Mouse (Mus musculus) C2C12 (cell line): Measurements from ENCODE around the gene Gsk3b.

Experiments
- CEBPB ChIP-seq: IDR thresholded peaks from one replicate; pipeline ENCODE4 v1.6.1; 2011; ENCODE audit warnings: low read depth, mild to moderate bottlenecking, control low read depth, moderate library complexity
- CTCF ChIP-seq: IDR thresholded peaks from one replicate; pipeline ENCODE4 v1.5.1; 2011; ENCODE audit not compliant: control insufficient read depth, insufficient read depth, insufficient read length
- MAX ChIP-seq: IDR thresholded peaks from one replicate; pipeline ENCODE4 v1.6.1; 2011; ENCODE audit warnings: mild to moderate bottlenecking, control low read depth
- MYOD1 ChIP-seq: IDR thresholded peaks from one replicate; pipeline ENCODE4 v1.6.1; 2011; ENCODE audit warnings: low read depth; ENCODE audit not compliant: control insufficient read depth, insufficient read length
- MYOG ChIP-seq: IDR thresholded peaks from one replicate; pipeline ENCODE4 v1.6.1; 2011; ENCODE audit not compliant: control insufficient read depth, insufficient read length; ENCODE audit errors: extremely low read depth
- USF1 ChIP-seq: IDR thresholded peaks from one replicate; pipeline ENCODE4 v1.6.1; 2011; ENCODE audit warnings: low read depth, mild to moderate bottlenecking, control low read depth, moderate library complexity

DNA sequence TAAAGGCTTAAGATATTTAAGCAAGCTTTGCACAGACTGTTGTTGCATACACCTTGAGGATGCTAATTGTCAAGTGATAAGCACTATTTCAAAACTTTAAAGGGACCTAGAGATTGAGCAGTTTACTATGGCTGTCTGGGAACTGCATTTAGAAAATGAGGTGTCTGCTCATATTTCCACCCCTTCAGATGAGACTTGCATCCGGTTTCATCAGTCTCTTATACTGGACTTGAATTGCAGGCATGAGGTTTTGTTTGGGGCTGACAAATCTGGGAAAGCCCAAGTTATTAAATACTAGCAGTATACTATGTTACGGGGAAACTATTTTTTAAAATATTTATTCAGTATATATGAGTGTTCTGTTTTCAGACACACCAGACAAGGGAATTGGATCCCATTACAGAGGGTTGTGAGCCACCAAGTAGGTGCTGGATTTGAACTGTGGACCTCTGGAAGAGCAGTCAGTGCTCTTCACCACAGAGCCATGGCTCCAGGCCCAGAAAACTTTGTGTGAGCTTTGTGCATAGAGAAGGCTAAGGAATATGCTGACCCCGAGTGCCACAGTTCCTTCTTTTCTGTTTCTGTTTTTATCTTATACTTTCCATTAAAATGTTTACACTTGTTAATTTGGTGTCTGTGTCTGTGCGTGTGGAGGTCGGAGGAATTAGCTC, 6.5 kb downstream of the Gsk3b start:
- TF ChIP-seq USF1 (no peak), CTCF (no peak), MAX (no peak), CEBPB (no peak), MYOG (no peak), MYOD1 (no peak)
